In the genomic region with DNA sequence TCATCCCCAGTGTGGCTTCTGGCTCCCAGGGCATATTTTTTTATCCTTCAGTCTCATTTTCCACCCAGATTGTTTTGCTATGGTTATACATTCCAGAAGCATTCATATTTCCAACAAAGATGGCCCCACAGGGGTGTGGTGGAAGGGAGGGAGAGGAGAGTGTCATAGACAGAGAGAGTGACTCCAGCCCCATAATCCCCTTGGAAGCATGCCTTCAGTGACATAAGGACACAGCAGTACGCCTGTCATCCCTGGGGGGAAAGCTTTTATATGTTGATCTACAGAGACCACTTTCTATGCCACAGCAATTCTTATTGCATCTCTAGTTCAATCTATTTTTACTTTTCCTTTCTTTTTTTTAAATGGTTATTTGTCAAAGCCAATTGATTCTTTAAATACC, we compare ENCODE assay signal across 8 mouse cellular contexts.
"Had no signal": no experiment of that assay in that cellular context is flagged by ENCODE, and none has a peak within 500 bp of the region (broad histone marks: within the 10 kb centered on the region; RNA-seq: fewer than 3 reads in every experiment).

No protein-coding gene starts in this region.

- DNase-seq: kidney, postnatal 25 days; liver; liver, embryonic 13.5 days; liver, postnatal 0 days; lung, postnatal 14 days; right cerebral cortex, adult 18-20 months; right cerebral cortex, postnatal 25 days; thymus, postnatal 4 days had no signal
